Mouse (Mus musculus) heart, postnatal 36 days (tissue): ENCODE measurements around the gene Olfr544. TPM values are rescaled to one million over a fixed set of nuclear protein-coding genes. Genes with fewer than 3 reads are reported as not detected.
"Not testable (repeated sequence)": the region's sequence is repeated elsewhere in the genome, so short reads cannot be mapped to it uniquely, and the experiment has no call there.

Experiments used
- DNase-seq, 2 experiments: peaks; one replicate each; pipeline ENCODE4 v3.0.0; 2021 to 2022
- intact Hi-C: fragments of 180-260 bp; cut with DNase I; formaldehyde crosslinking; loops from one replicate; pipeline ENCODE4 v1.15.1; 2025
- total RNA-seq, 2 experiments: library from RNA; stranded (reverse); gene quantifications; 2 replicates each; pipeline ENCODE4 v1.2.3; 2021

The Olfr544 gene
- total RNA-seq: not detected

DNA sequence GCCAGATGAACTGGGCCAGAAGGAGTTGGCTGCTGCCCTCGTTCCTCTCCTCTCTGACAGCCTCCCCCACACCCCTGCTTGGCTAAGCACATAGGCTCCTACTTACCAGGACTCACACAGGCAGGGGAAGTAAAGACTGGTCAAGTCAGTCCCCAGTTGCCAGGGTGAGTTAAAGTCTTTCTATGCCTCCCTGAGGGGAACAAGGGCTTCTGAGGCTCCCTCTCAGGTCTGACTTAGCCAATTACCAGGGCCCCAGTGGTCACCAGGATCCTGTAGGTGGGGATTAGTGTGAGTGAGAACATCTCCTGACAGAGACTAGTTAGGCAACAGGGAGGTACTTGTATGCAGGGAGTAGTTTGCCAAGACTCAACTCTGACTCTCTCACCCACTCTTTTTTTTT is at the start of gene Olfr544:
Gene Olfr544, minus strand, starts transcription at position 153 of the 400 bp plus-strand sequence.
- intact Hi-C loops: no loop called here

DNA sequence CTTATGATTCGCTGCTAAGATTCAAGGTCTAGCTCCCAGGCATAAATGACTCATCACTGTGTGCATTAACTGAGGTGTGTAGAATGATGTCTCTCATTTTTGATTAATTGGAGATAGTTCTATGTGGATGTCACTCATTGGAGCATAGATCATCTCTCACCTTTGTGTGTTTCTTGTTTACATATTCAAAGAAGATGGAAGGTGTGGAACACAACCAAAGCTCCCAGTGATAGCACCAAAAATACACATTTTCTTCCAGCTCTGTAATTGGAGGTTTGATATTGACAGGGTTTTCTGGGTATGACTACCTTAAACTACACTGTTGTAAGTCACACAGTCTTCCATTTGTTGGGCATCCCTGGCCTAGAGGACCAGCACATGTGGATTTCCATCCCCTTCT is 46.3 kb upstream of the Olfr544 start, which contains the start of gene Olfr547:
Gene Olfr547, plus strand, starts transcription at position 301 of the 400 bp plus-strand sequence.
- DNase-seq: no peak
- intact Hi-C loops: no loop called here

More for the DNA sequence above, at the start of gene Olfr544:
- no peak for DNase-seq

DNA sequence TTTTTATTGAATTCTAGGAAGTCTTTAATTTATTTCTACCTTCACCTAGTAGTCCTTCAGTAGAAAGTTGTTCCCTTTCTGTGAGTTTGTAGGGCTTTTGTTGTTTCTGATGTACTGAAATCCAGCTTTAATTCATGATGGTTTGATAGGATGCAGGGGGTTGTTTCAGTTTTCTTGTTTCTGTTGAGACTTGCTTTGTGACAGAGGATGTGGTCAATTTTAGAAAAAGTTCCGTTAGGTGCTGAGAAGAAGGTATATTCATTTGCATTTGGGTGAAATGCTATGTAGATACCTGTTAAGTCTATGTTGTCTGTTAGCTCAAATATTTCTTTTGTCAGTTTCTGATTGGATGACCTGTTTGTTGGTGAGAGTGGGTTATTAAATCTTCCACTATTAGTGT is 40.9 kb upstream of the Olfr544 start:
- no peak for DNase-seq
- intact Hi-C loops: no loop called here

DNA sequence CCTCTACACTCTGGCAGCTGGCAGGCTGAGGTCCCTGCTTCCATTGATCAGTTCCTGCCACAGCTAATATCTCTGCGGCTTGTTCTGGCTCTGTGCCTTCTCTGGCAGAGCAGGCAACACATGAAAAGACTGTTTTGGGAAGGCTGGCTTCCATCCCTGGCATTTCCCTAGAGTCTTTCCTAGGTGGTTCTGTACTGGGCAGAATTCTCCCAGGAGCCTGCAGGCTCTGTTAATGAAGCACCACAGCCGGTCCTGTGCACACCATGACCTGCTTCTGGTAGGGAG is 28.9 kb upstream of the Olfr544 start:
- no peak for DNase-seq
- intact Hi-C loops: no loop called here

DNA sequence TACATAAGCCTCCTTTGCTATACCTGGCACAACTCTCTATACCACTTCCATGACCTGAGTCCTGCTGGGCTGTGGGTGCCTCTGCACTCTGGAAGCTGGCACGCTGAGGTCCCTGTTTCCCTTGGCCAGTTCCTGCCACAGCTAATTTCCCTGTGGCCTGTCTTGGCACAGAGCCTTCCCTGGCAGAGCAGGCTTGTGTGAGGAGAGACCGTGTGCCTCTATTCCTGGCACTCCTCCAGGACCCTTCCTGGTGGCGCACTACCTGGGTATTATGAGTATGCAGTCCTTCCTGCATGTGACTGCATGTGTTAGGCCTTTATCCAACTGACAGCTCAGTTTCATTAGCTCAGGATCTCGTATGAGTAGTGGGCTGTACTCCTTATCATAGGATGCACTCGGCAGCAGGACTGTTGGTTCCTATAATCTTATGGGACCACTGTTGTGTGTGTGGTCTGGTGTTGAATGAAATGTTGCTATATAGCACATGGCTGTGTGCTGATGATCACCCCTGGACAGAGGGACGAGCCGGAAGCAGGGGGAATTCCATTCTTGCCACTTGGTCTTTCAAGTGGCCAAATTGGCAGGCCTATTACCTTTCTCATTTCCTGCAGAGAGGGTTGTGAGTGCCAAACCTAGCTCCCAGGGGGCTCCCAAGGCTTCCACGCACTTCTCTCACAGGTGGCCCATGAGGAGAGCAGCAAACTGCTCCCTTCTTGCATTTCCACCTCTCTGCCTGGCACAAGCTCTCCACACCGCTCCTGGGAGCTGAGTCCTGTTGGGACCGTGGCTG is 28.3 kb upstream of the Olfr544 start:
- DNase-seq: peak in 1 of 2 experiments; percentile 10
- intact Hi-C loops: no loop called here

DNA sequence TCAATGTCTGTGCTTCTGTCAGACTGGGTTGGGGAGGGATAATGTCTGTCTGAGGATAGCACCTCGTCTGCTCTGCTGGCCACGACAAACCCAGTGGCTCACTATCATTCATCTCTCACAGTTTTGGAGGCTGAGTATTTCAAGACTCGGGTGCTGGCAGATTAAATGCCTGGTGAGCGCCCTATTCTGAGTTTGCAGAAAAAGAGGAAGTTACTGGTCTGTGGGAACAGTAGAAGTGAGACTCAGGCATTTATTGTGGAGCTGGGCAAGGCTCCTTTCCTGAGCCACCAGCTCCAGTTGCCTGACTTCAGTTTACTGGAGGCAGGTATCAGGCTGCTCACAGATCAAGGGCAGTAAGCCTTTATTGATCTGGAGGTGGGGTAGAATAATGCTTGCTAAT is 26.0 kb upstream of the Olfr544 start:
- intact Hi-C loops: loop anchor here (5.0 kb wide), 1 partner anchor 1293 kb away; no protein-coding TSS in a partner anchor
- no peak for DNase-seq

DNA sequence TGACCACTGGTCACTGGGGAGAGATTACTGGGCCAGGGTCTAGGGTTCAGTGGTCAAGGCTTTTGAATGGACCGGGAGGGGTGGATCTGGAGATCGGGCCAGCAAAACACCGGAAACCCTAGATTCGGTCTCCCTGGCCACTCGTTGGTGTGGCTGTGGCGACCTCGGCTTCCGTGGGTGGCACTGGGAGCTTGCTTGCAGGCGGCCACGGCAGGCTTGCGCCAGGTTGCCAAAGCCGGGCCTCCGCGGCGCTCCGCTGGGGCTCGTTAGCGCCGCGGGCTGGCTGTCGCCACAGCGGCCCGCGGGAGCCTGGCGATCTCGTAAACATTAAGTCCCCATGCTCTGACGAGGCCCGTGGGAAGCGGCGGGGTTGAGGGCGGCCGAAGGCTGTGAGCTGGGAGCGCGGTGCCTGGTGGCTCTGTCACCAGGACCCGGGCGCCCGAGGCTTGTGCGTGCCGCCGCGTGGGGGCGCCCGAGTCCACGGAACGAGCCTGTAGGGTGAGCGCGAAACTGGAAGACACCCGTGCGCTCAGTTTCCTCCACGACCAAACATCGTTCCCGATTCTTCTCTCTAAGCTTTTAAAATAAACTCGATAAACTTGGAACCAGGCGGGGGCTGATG is 24.8 kb upstream of the Olfr544 start:
- intact Hi-C loops: loop anchor here (1.0 to 5.0 kb wide), 4 partner anchors 123 to 1294 kb away; no protein-coding TSS in a partner anchor
- peak; percentile 89 to 94 for DNase-seq

DNA sequence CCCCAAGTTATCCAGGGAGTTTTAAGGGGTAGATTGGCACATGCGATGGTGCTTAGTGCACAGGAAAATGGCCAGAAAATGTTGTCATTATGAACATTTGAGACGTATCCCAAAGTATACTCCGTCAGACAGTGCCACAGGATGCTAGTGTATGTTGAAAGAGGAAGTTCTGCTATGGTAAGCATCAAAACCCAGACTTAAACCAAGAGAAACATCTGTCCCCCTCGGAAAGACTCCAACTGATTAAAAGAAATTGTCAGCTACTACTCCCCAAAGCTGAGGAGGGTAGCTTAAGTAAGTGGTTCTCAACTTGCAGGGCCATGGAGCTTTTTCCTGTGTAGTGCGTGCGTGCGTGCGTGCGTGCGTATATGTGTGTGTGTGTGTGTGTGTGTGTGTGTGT is 23.8 kb upstream of the Olfr544 start:
- no peak for DNase-seq
- intact Hi-C loops: loop anchor here (2.0 to 5.0 kb wide), 2 partner anchors 241 to 1295 kb away; no protein-coding TSS in a partner anchor

DNA sequence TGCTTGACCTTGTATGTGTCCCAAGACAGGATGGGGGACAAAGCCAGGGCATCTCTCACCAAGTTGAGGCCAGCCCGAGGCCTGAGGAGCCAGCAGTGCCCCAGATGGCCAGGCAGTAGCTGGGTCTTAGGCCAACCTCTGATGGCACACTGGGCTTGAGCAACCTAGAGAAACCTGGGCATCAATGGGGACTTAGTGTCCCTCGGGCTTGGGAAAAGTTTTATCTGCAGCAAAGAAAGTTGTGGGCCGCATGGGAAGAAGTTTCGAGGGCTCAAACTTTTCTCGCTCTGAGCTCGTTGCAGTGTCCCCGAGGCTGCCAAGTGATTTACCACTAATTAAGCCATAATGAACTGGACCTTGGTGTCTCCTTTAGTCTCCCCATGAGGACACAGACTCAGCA is 21.6 kb upstream of the Olfr544 start:
- no peak for DNase-seq
- intact Hi-C loops: loop anchor here (5.0 kb wide), 1 partner anchor 1298 kb away; no protein-coding TSS in a partner anchor

DNA sequence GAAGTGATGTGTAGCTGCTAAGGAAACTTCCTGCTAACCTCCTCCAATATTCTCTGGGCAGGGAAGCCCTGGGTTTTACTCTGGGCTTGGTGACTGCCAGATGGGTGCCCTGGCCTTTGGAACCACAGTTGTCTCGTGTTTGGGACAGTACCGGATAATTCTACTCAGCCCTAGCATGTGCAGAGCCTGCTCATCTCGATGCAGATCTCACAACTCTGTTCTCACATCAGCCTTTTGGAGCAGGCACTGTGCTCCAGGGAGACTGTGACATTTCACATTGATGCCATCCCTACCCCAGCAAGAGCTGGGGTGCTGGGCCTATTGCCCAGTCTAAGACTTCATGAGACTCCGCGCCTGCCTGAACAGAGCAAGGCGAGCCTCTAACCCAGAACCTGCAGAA is 20.6 kb upstream of the Olfr544 start:
- DNase-seq: no peak
- intact Hi-C loops: loop anchor here (1.0 kb wide), 1 partner anchor 128 kb away; no protein-coding TSS in a partner anchor

DNA sequence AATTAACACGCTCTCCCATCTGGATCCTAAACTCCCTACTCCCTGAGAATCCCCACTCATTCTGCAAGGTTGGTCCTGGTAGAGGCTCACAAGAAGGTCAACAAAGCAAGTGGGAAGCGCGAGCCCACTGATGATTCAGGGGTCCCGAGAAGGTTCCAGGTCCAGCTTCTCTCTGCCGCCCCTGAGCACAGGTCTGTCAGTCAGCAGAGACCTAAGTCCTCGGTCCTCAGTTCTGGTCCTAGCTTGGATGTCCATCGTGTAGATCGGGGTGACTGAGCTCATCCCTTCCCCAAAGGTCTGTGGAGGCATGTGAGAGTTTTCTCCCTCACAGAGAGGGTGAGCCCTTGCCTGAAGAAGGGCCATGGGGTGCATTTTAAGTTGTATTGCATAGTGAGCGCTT is 20.0 kb upstream of the Olfr544 start:
- DNase-seq: no peak
- intact Hi-C loops: loop anchor here (1.0 kb wide), 1 partner anchor 128 kb away; no protein-coding TSS in a partner anchor

DNA sequence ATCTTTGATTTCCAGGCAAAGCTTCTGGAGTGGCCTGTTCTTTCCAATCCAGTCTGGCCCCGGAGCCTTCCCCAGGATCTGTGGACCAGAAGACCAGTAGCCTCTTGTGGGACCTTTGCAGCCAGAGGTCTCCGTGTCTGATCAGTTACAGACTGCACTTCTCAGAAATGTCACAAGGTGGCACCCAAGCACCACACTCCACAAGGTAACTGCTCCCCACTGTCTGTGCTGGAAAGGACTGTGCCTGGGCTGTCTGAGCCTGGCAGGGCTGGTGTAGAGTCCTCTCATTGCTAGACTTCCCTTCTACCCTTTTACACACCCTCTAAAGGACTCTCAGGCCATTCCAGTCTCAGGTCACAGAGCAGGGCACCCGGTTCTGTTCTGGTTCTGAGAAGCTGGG is 18.7 kb upstream of the Olfr544 start:
- peak; percentile 67 to 79 for DNase-seq
- intact Hi-C loops: loop anchor here (2.0 kb wide), 1 partner anchor 1436 kb away; no protein-coding TSS in a partner anchor

DNA sequence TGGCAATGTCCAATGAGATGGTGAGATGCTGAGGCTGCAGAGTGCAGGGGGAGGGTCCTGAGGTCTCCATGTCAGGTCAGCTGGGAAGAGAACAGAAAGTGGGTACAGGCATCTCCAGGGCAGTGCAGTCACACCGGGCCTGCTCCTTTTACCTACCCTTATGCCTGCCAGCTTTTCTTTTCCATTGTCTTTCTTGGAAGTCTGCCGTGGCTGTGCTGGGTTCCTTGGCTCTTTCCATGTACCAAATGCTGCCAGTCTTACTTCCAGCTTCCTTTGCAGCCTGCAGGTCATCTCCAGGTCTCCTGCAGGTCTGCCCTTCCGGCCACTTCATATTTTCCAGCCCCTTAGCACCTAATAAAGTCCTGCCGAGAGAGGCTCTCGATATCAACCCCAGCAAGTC is 13.9 kb upstream of the Olfr544 start:
- intact Hi-C loops: no loop called here
- DNase-seq: no peak

DNA sequence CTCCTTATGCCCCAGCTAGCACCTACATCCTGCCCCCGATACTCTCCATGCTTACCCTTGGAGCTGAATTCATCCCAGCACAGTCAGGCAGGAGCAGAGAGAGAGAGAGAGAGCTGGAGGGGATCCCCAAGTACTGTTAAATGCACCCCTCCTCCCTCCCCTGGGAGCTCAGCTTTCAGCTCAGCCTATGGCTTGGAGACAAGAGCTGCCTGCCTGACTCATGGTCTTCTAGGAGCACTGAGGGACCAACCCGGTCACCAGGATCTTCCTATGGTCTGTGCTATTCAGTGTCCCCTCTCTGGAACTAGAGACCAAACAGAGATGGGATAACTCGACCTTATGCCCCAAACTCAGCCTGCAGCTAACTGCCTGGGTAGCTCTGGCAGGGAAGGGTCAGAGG is 11.4 kb upstream of the Olfr544 start, which contains the start of gene Olfr545:
Gene Olfr545, minus strand, starts transcription at position 101 of the 400 bp plus-strand sequence.
- intact Hi-C loops: no loop called here
- no peak for DNase-seq

DNA sequence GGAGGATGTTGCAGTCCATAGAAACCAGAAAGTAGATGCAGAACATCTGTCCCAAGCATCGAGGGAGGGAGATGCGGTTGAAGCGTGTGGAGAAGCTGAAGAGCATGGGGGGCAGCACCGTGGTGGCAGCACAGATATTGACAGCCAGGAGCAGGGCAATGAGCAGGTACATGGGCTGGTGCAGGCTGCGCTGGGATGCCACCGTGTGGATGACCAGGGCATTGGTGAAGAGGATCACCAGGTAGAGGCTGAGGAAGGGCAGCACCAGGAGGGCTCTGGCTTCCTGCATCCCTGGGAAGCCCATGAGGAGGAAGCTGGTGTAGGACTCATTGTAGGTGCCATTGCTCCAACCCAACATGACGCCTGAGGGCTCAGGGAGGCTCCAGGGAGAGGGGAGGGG is 6.3 kb upstream of the Olfr544 start:
- intact Hi-C loops, DNase-seq: not testable (repeated sequence)

DNA sequence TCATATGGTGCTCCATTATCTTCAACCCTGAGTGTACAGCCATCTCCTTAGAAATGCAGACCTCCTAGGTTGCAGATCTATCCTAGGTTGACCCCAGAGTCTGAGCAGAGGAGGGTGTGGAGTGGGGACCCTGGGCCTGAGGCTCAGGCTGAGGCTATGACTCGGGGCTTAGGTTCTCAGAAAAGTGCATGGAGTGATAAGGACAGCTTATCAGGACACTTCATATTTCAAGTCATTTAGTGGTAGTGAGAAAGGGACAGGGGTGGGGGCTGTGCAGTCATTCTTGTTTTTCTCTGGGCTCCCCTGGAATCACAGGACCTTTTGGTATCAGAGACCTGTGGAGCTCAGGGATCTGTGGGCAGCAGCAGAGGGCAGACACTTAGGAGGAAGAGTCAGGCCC is 2.0 kb downstream of the Olfr544 start:
- no peak for DNase-seq
- intact Hi-C loops: no loop called here

DNA sequence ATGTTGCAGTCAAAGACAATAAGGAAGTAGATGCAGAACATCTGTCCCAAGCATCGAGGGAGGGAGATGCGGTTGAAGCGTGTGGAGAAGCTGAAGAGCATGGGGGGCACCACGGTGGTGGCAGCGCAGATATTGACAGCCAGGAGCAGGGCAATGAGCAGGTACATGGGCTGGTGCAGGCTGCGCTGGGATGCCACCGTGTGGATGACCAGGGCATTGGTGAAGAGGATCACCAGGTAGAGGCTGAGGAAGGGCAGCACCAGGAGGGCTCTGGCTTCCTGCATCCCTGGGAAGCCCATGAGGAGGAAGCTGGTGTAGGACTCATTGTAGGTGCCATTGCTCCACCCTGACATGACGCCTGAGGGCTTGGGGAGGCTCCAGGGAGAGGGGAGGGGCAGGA is 3.3 kb downstream of the Olfr544 start:
- intact Hi-C loops, DNase-seq: not testable (repeated sequence)

DNA sequence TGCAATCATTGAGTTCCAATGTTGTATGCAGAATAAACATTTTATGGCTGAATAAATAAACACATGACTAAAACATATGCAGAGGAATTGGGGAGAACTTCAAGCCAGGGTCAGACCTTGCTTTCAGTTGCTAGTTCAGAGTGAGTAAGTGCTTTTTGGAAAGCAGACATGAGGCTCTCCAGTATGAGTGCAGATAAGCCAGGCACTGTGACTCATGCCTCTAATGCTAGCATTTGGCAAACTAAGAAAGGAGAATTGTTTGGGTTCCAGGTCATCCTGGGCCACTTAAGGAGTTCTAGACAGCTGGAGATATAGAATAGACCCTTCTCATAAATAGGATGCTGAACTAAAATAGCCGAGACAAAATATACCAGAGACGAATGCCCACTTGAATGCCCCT is 4.4 kb downstream of the Olfr544 start:
- no peak for DNase-seq
- intact Hi-C loops: no loop called here

DNA sequence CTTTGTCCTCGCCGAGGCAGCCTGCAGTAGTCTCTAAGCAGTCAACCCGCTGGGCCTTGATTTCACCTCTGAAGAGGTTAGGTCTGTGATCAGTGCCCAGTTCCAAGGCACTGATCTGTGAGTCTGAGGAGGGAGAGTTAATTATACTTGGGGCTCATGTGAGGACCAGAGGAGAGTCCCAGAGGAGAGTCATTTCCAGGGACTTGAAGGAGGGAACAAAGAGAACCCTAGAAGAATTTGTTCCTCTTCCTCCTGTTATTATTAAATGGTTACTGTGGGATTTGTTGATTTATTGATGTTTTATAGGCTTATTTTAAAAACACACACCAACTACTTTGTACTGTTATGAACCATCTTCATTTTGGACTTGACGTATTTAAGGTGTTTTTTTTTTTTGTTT is 6.5 kb downstream of the Olfr544 start, which contains the start of gene Olfr543:
Gene Olfr543, minus strand, starts transcription at position 101 of the 400 bp plus-strand sequence.
- DNase-seq: no peak
- intact Hi-C loops: no loop called here

DNA sequence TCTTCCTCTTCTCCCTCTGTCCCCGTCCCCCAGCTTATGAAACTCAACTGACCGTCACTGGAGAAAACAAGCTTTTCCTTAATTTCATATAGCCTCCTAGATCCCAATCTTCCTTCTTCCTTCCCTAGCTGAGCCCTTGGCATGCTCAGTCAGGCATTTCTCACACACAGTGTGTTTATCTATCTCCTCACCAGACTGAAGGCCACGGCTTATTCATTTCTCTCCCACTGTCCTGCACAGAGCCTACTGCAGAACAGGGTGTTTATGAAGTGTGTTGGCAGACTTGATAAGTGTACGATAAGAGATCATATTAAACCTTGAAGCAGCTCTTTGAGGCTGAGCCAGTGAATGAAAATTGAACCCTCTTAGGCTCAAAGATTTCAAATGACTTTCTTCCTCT is 7.3 kb downstream of the Olfr544 start:
- intact Hi-C loops: no loop called here
- DNase-seq: no peak

DNA sequence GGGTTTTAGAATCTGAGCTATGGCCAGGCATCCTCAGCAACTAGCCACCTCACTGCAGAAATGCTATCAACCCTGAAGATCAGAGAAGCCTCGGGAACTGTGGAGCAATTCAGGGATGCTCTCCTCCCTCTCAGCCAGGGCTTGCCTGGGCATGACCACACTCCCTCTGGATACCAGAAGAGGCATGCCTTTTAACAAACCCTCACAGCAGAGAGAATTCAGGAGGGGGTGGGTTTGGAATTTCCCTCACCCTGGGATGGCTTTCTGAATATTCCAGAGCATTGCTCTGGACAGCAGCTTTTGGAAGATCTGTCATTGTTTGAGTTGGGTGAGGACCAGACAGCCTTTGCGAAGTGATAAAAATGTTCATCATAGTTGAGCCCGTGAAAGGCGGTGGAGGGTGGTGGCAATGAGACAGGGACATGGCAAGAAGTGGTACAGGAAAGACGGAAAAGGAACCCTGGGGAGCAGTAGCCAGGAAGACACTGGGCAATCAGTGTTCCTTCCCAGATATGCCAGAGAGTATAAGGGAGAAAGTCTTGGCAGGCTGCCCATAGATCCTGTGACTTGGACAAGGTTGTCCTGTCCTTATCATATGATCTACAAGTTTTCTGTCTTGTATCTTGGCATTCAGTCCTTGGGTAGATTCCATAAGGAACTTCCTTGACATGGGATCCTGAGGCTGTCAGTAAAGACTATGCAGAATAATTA is 8.6 kb downstream of the Olfr544 start:
- DNase-seq: no peak
- intact Hi-C loops: no loop called here
